ENCODE assay signal across 13 mouse cellular contexts in the genomic region with DNA sequence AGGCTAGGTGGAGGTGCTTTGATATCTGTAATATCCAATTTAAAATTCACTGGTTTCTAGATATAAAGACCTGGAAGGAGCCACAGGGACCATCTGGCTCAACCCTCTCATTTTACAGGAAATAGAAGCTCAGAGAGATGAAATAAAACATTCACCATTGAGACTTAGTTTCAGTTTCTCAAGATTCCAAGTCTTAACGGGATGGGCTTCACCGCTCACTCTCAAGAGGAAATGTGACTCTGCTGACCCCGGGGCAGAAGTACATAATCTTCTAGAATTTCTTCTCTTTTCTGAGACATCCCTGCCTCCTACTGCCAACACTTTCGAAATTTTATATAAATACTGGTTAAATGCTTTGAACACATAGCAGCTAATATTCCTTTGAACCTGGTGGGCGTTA. TPM values are rescaled to one million over a fixed set of nuclear protein-coding genes. Genes with fewer than 3 reads are reported as not detected.
DNase-seq lines count a peak whose midpoint lies in the region; ATAC-seq and TF ChIP-seq lines count a peak whose summit lies in the region.
"Had no signal": no experiment of that assay in that cellular context is flagged by ENCODE, and none has a peak within 500 bp of the region (broad histone marks: within the 10 kb centered on the region; RNA-seq: fewer than 3 reads in every experiment).

No protein-coding gene starts in this region.

- no peaks in the 10 kb centered on the region for H3K9me3 ChIP-seq in heart, embryonic 15.5 days (replicated peaks)
- no peaks in the 10 kb centered on the region for H3K9me3 ChIP-seq in embryonic facial prominence, embryonic 11.5 days (replicated peaks; ENCODE audit: control insufficient read depth, low read length)
- no peaks in the 10 kb centered on the region for H3K9me3 ChIP-seq in kidney, embryonic 15.5 days (replicated peaks)
- H3K9me3 ChIP-seq: forebrain, embryonic 12.5 days; liver, embryonic 12.5 days had no signal

- no peaks in the 10 kb centered on the region for H3K79me2 ChIP-seq in myocyte (ENCODE audit: control insufficient read depth, insufficient read depth)

- TF ChIP-seq POLR2A in myocyte (IDR thresholded peaks at IDR 0.05; ENCODE audit: insufficient read length, low read depth): no peak

- WGBS in heart, embryonic 15.5 days: 41% methylated on average over 5 of the region's 5 CpGs
- WGBS in embryonic facial prominence, embryonic 11.5 days: 28% methylated on average over 5 of the region's 5 CpGs
- WGBS in kidney, embryonic 15.5 days: 13% methylated on average over 5 of the region's 5 CpGs

- H3K27me3 ChIP-seq in heart, embryonic 15.5 days: no peaks in the 10 kb centered on the region
- no peaks in the 10 kb centered on the region for H3K27me3 ChIP-seq in embryonic facial prominence, embryonic 11.5 days (ENCODE audit: control insufficient read depth, insufficient read depth, low read length)
- no peaks in the 10 kb centered on the region for H3K27me3 ChIP-seq in kidney, embryonic 15.5 days
- no peaks in the 10 kb centered on the region for H3K27me3 ChIP-seq in myocyte (ENCODE audit: control insufficient read depth, insufficient read depth, insufficient read length)
- H3K27me3 ChIP-seq: forebrain, embryonic 12.5 days; liver, embryonic 12.5 days had no signal

- no peak overlapping the region for H3ac ChIP-seq in myocyte (ENCODE audit: control insufficient read depth, insufficient read length)

- 0 out of 2 replicates have a peak overlapping the region, but pooled peaks have one; percentile 0 for H3K4me2 ChIP-seq in heart, embryonic 15.5 days
- H3K4me2 ChIP-seq in embryonic facial prominence, embryonic 11.5 days (ENCODE audit: low read depth, low read length): no peak overlapping the region
- H3K4me2 ChIP-seq in kidney, embryonic 15.5 days: peak overlapping the region; percentile 6; the same call in 1 of the 2 replicates
- H3K4me2 ChIP-seq in myocyte (ENCODE audit: low read depth): peak overlapping the region; percentile 58
- H3K4me2 ChIP-seq: forebrain, embryonic 12.5 days; liver, embryonic 12.5 days; midbrain, embryonic 11.5 days had no signal

- H3K4me3 ChIP-seq in heart, embryonic 15.5 days: no peak overlapping the region
- H3K4me3 ChIP-seq in embryonic facial prominence, embryonic 11.5 days (ENCODE audit: low read depth, low read length): no peak overlapping the region
- no peak overlapping the region for H3K4me3 ChIP-seq in kidney, embryonic 15.5 days (replicated peaks)
- no peak overlapping the region for H3K4me3 ChIP-seq in myocyte
- H3K4me3 ChIP-seq: forebrain, embryonic 12.5 days; liver, embryonic 12.5 days had no signal

- peaks cover 10% of the 10 kb centered on the region; the same call in 1 of the 2 replicates for H3K4me1 ChIP-seq in heart, embryonic 15.5 days (replicated peaks)
- H3K4me1 ChIP-seq in embryonic facial prominence, embryonic 11.5 days (ENCODE audit: control insufficient read depth, insufficient read depth, low read length): no peaks in the 10 kb centered on the region
- H3K4me1 ChIP-seq in kidney, embryonic 15.5 days: peaks cover 22% of the 10 kb centered on the region
- H3K4me1 ChIP-seq: liver, embryonic 12.5 days had no signal

- ATAC-seq in heart, embryonic 15.5 days (replicated peaks; ENCODE audit: insufficient number of reproducible peaks, insufficient read depth, low FRiP score, low read depth): no peak
- ATAC-seq in embryonic facial prominence, embryonic 11.5 days (replicated peaks; ENCODE audit: insufficient number of reproducible peaks, low FRiP score, low TSS enrichment, low read depth): no peak
- ATAC-seq in kidney, embryonic 15.5 days (replicated peaks; ENCODE audit: low FRiP score): no peak
- ATAC-seq: liver, embryonic 12.5 days had no signal

- 0 out of 2 replicates have a peak overlapping the region, but pooled peaks have one; percentile 26 for H3K27ac ChIP-seq in heart, embryonic 15.5 days
- 0 out of 2 replicates have a peak overlapping the region, but pooled peaks have one; percentile 15 for H3K27ac ChIP-seq in embryonic facial prominence, embryonic 11.5 days (replicated peaks; ENCODE audit: low read depth, low read length)
- H3K27ac ChIP-seq in kidney, embryonic 15.5 days: peak overlapping the region; percentile 74
- H3K27ac ChIP-seq: forebrain, embryonic 12.5 days; liver, embryonic 12.5 days had no signal

- H3K36me3 ChIP-seq in heart, embryonic 15.5 days: no peaks in the 10 kb centered on the region
- H3K36me3 ChIP-seq in embryonic facial prominence, embryonic 11.5 days (replicated peaks; ENCODE audit: control insufficient read depth, insufficient read depth, low read depth, low read length): no peaks in the 10 kb centered on the region
- no peaks in the 10 kb centered on the region for H3K36me3 ChIP-seq in kidney, embryonic 15.5 days
- no peaks in the 10 kb centered on the region for H3K36me3 ChIP-seq in myocyte (ENCODE audit: control insufficient read depth, insufficient read depth)
- H3K36me3 ChIP-seq: forebrain, embryonic 12.5 days; liver, embryonic 12.5 days had no signal

- H3K9ac ChIP-seq in heart, embryonic 15.5 days: no peak overlapping the region
- H3K9ac ChIP-seq in embryonic facial prominence, embryonic 11.5 days (replicated peaks; ENCODE audit: low read length): no peak overlapping the region
- H3K9ac ChIP-seq in kidney, embryonic 15.5 days: no peak overlapping the region
- H3K9ac ChIP-seq: forebrain, embryonic 12.5 days; liver, embryonic 12.5 days had no signal

- DNase-seq in heart, adult 18-20 months: no peak
- DNase-seq in embryonic facial prominence, embryonic 11.5 days (ENCODE audit: low spot score): peak; percentile 53
- DNase-seq in right cerebral cortex, adult 18-20 months: no peak
- no peak for DNase-seq in right cerebral cortex, postnatal 10 days (ENCODE audit: low spot score in 2 of 2)
- DNase-seq in spleen, adult 12 weeks (ENCODE audit: low spot score): no peak
- DNase-seq: adrenal gland, postnatal 14 days; right cerebral cortex, postnatal 4 days had no signal

TF ChIP-seq in myocyte, 11 proteins besides CTCF, POLR2A, EP300 and RAD21:
- TF ChIP-seq REST (IDR thresholded peaks at IDR 0.05; ENCODE audit: insufficient read depth, insufficient read length): no peak
- TF ChIP-seq MAX (IDR thresholded peaks at IDR 0.05; ENCODE audit: low read depth): no peak
- no peak for TF ChIP-seq MYOG (IDR thresholded peaks at IDR 0.05; ENCODE audit: control insufficient read depth in 1 of 3, insufficient read depth in 1 of 3, insufficient read length in 2 of 3, low read depth in 2 of 3)
- TF ChIP-seq POLR2AphosphoS2 (IDR thresholded peaks at IDR 0.05; ENCODE audit: insufficient read length, low read depth): no peak
- TF ChIP-seq CEBPB (IDR thresholded peaks at IDR 0.05; ENCODE audit: insufficient read depth, poor library complexity, severe bottlenecking): no peak
- no peak for TF ChIP-seq SRF (IDR thresholded peaks at IDR 0.05; ENCODE audit: control insufficient read depth, insufficient read length, low read depth)
- TF ChIP-seq MYOD1 (IDR thresholded peaks at IDR 0.05; ENCODE audit: control insufficient read depth in 1 of 3, insufficient read length in 2 of 3, low read depth in 2 of 3): no peak
- TF ChIP-seq TCF12 (IDR thresholded peaks at IDR 0.05; ENCODE audit: insufficient read depth, poor library complexity, severe bottlenecking): no peak
- TF ChIP-seq USF1 (IDR thresholded peaks at IDR 0.05; ENCODE audit: low read depth): no peak
- no peak for TF ChIP-seq TCF3 (IDR thresholded peaks at IDR 0.05; ENCODE audit: insufficient read length, low read depth)
- no peak for TF ChIP-seq E2F4 (IDR thresholded peaks at IDR 0.05; ENCODE audit: insufficient read depth)

RNA-seq across cellular contexts. Expression of gene Dact1, which starts 36.4 kb away (rescaled TPM):
- 8.6 and 12.4 TPM in 2 replicates for polyA plus RNA-seq in heart, embryonic 15.5 days (2015; fragmentation: Nextera tagmentation; extraction: Ambion mirVana)
- total RNA-seq in heart, adult 18-20 months (2021): 1 to 10 TPM; 2.3 to 2.4 TPM
- polyA plus RNA-seq in embryonic facial prominence, embryonic 11.5 days (2014; fragmentation: Nextera tagmentation; extraction: Ambion mirVana): 26.6 and 28.6 TPM in 2 replicates
- 16.3 and 18.9 TPM in 2 replicates for polyA plus RNA-seq in kidney, embryonic 15.5 days (2015; fragmentation: Nextera tagmentation; extraction: Ambion mirVana)
- 1.0 TPM for polyA plus RNA-seq in myocyte (2012; fragmentation: generic; extraction: Trizol)

Comparison
In these comparisons a context has a peak if more than half of its experiments do, and no peak if none do; other contexts are left out.
1. H3K27ac ChIP-seq: peak in every context shown above with its lines; median percentile 74 in kidney, embryonic 15.5 days; 26 in heart, embryonic 15.5 days; 15 in embryonic facial prominence, embryonic 11.5 days.